Mouse (Mus musculus) stomach, embryonic 15.5 days (tissue): ENCODE data around the gene Zfand3. TPM values are rescaled to one million over a fixed set of nuclear protein-coding genes. Genes with fewer than 3 reads are reported as not detected.

Experiments
- ATAC-seq: fragments of 200-750 bp; cut with Nextera tagmentation; 2 replicates; pipeline ENCODE4 v1.8.0; 2017; ENCODE audit warnings: low read depth, moderate number of reproducible peaks, moderate TSS enrichment; ENCODE audit not compliant: insufficient read depth, low FRiP score
- H3K27ac ChIP-seq: fragments of 300-500 bp; sonication (generic); 2 replicates; pipeline ENCODE4 v1.5.1; 2015; ENCODE audit warnings: mild to moderate bottlenecking, inconsistent platforms
- H3K27me3 ChIP-seq: fragments of 300-500 bp; sonication (generic); replicated peaks from 2 replicates; pipeline ENCODE4 v1.6.1; 2015; ENCODE audit warnings: inconsistent platforms
- H3K36me3 ChIP-seq: fragments of 300-500 bp; sonication (generic); 2 replicates; pipeline ENCODE4 v1.6.1; 2015; ENCODE audit warnings: inconsistent platforms
- H3K4me1 ChIP-seq: fragments of 300-500 bp; sonication (generic); 2 replicates; pipeline ENCODE4 v1.6.1; 2015; ENCODE audit warnings: inconsistent platforms
- H3K4me2 ChIP-seq: fragments of 300-500 bp; sonication (generic); 2 replicates; pipeline ENCODE4 v1.6.1; 2015; ENCODE audit warnings: mild to moderate bottlenecking, inconsistent platforms
- H3K4me3 ChIP-seq: fragments of 300-500 bp; sonication (generic); replicated peaks from 2 replicates; pipeline ENCODE4 v1.5.1; 2015; ENCODE audit warnings: inconsistent platforms
- H3K9ac ChIP-seq: fragments of 300-500 bp; sonication (generic); 2 replicates; pipeline ENCODE4 v1.6.1; 2015; ENCODE audit warnings: inconsistent platforms
- H3K9me3 ChIP-seq: fragments of 300-500 bp; sonication (generic); 2 replicates; pipeline ENCODE4 v1.6.1; 2016; ENCODE audit warnings: inconsistent platforms
- WGBS: fragments of 180-500 bp; shearing (Covaris S2); methylation state at CpG from one replicate; pipeline ENCODE4 v1.1.7; 2015; 5-methylcytosine and 5-hydroxymethylcytosine counted together
- polyA plus RNA-seq: library from polyadenylated mRNA; unstranded; fragments of >200 nt; fragmentation: Nextera tagmentation; extraction: Ambion mirVana; gene quantifications from 2 replicates; pipeline ENCODE4 v1.2.1, GENCODE M21; 2015

The Zfand3 gene
- polyA plus RNA-seq, 1 experiment from 2014 or later: 49.4 TPM

DNA sequence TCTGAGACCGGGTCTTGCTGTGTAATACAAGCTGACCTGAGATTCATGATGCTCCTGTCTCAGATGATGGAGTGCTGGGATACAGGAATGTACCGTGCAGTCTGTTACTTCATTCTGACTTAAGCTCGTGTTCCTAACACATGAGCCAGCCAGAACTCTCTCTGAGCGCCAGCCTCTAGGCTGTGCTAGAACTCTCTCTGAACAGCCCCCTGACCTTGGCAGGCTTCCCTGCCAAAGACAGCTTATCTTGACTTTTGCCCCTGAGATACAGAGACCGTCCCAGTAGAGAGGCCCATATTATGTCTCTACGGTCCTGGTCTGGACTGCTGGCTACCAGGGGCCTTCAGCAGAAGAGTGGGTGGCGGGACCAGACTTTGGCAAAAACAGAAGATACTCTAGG is 239.0 kb downstream of the Zfand3 start:
- no peak overlapping the region for H3K4me2 ChIP-seq
- ATAC-seq: no peak
- no peaks in the 10 kb centered on the region for H3K9me3 ChIP-seq
- peaks cover 14% of the 10 kb centered on the region for H3K4me1 ChIP-seq
- 62% methylated on average over 7 of the region's 7 CpGs for WGBS
- no peak overlapping the region for H3K27ac ChIP-seq
- no peak overlapping the region for H3K4me3 ChIP-seq
- no peaks in the 10 kb centered on the region for H3K27me3 ChIP-seq
- H3K36me3 ChIP-seq: no peaks in the 10 kb centered on the region
- no peak overlapping the region for H3K9ac ChIP-seq

- 53% methylated on average over 14 of the region's 14 CpGs for WGBS
Measured at GRCm38 (mm10) chr17:30244651-30245307, 240.2 kb downstream of the Zfand3 start.

GRCm38 (mm10) chr17:30245308-30245706 is 240.8 kb downstream of the Zfand3 start:
- H3K9ac ChIP-seq: no peak overlapping the region
- ATAC-seq: peak; percentile 68
- WGBS: 55% methylated on average over 10 of the region's 10 CpGs
- H3K4me2 ChIP-seq: no peak overlapping the region
- no peak overlapping the region for H3K4me3 ChIP-seq
- no peak overlapping the region for H3K27ac ChIP-seq
- H3K4me1 ChIP-seq: peaks cover 14% of the 10 kb centered on the region
- H3K9me3 ChIP-seq: no peaks in the 10 kb centered on the region
- H3K27me3 ChIP-seq: no peaks in the 10 kb centered on the region
- H3K36me3 ChIP-seq: no peaks in the 10 kb centered on the region

More at GRCm38 (mm10) chr17:30244651-30245307, 240.2 kb downstream of the Zfand3 start:
- ATAC-seq: peak; percentile 53
- H3K4me3 ChIP-seq: no peak overlapping the region
- H3K27me3 ChIP-seq: no peaks in the 10 kb centered on the region
- H3K4me1 ChIP-seq: peaks cover 14% of the 10 kb centered on the region
- H3K9ac ChIP-seq: no peak overlapping the region
- no peak overlapping the region for H3K4me2 ChIP-seq
- H3K36me3 ChIP-seq: no peaks in the 10 kb centered on the region
- H3K27ac ChIP-seq: 0 out of 2 replicates have a peak overlapping the region, but pooled peaks have one; percentile 4
- no peaks in the 10 kb centered on the region for H3K9me3 ChIP-seq

DNA sequence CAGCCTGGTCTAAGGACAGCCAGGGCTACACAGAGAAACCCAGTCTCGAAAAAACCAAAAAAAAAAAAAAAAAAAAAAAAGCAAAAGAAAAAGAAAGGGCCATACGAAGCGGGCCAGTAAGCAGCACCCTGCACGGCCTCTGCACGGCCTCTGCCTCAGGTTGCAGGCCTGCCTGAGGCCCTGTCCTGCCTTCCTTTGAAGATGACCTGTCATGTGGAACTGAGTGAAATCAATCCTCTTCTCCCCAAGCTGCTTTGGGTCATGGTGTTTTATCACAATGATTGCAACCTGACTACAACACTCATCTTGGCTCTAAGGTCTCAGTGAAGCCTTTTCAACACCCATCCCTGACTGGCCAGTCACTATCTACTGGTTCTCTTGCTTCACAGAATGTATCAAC is 248.5 kb downstream of the Zfand3 start:
- WGBS: 77% methylated on average over 5 of the region's 5 CpGs
- Histone ChIP-seq H3K9me3 (no peaks in the 10 kb centered on the region), H3K4me1 (no peaks in the 10 kb centered on the region), H3K9ac (no peak overlapping the region), H3K4me2 (no peak overlapping the region), H3K4me3 (no peak overlapping the region), H3K36me3 (no peaks in the 10 kb centered on the region), H3K27ac (no peak overlapping the region), H3K27me3 (no peaks in the 10 kb centered on the region)
- ATAC-seq: no peak

DNA sequence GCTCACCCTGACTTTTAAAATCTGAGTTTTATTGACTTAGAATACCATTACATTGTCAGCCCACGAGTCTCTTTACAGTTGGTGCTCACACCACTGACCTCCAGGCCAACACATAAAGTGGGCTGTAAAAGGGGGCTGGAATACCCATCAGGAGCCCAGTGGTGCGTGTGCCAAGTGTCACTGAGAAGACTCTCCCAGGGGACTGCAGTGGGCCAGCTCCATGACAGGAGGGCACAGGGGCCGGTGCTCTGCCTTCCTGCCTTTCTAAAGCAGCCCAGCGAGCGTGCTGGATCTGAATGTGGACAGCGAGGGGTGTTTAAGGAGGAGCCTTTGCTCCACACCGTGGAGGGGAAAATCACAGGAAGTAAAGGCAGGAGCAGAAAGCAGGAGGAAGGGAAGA is 249.4 kb downstream of the Zfand3 start:
- Histone ChIP-seq H3K4me1 (no peaks in the 10 kb centered on the region), H3K27ac (no peak overlapping the region), H3K9me3 (no peaks in the 10 kb centered on the region), H3K36me3 (no peaks in the 10 kb centered on the region), H3K4me3 (no peak overlapping the region), H3K27me3 (no peaks in the 10 kb centered on the region), H3K4me2 (no peak overlapping the region), H3K9ac (no peak overlapping the region)
- ATAC-seq: no peak
- 68% methylated on average over 7 of the region's 7 CpGs for WGBS

DNA sequence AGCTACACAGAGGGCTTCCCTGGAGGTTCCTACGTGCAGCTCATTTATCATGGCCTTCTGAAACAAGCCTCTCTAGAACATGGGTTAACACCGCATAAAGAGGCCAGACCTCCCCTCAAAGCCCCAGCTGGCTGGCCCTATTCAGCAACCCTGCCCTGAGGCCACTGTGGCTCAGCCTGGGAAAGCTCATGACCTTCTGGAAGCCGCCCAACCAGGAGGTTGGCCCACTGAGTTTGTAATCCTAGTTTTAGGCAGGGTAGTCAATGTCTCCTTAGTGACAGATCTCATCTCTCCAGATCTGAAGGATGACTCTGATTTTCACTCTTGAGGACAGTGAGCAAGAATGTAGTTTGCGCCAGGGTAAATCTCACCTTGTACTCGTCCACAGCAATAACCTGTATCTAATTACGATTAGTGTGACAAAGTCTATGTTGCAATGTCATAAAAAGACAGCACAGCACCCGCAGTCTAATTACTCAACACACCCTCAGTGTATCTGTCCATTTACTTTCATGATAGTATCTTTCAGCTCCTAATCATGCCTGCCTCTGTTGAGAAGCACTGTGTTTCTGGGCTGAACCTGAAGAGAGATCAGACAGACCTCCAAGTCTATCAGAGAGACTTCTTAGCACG is 251.5 kb downstream of the Zfand3 start:
- H3K9ac ChIP-seq: no peak overlapping the region
- no peak for ATAC-seq
- no peak overlapping the region for H3K4me2 ChIP-seq
- H3K4me1 ChIP-seq: peaks cover 14% of the 10 kb centered on the region
- H3K9me3 ChIP-seq: no peaks in the 10 kb centered on the region
- WGBS: 76% methylated on average over 8 of the region's 8 CpGs
- no peaks in the 10 kb centered on the region for H3K27me3 ChIP-seq
- H3K27ac ChIP-seq: no peak overlapping the region
- H3K4me3 ChIP-seq: no peak overlapping the region
- no peaks in the 10 kb centered on the region for H3K36me3 ChIP-seq

- H3K27me3 ChIP-seq: no peaks in the 10 kb centered on the region
- no peak overlapping the region for H3K9ac ChIP-seq
- no peak for ATAC-seq
- H3K4me3 ChIP-seq: no peak overlapping the region
- H3K27ac ChIP-seq: no peak overlapping the region
- no peaks in the 10 kb centered on the region for H3K9me3 ChIP-seq
- 63% methylated on average over 4 of the region's 4 CpGs for WGBS
- no peak overlapping the region for H3K4me2 ChIP-seq
- peaks cover 22% of the 10 kb centered on the region for H3K4me1 ChIP-seq
- H3K36me3 ChIP-seq: no peaks in the 10 kb centered on the region
Measured at GRCm38 (mm10) chr17:30258480-30258879, 253.9 kb downstream of the Zfand3 start.

GRCm38 (mm10) chr17:30259938-30260337 is 255.4 kb downstream of the Zfand3 start:
- Histone ChIP-seq H3K27me3 (no peaks in the 10 kb centered on the region), H3K9ac (no peak overlapping the region), H3K27ac (no peak overlapping the region), H3K4me3 (no peak overlapping the region), H3K4me1 (peaks cover 22% of the 10 kb centered on the region), H3K36me3 (no peaks in the 10 kb centered on the region), H3K4me2 (no peak overlapping the region), H3K9me3 (no peaks in the 10 kb centered on the region)
- ATAC-seq: no peak
- 69% methylated on average over 6 of the region's 6 CpGs for WGBS

Other genes with a start within 250 kb of the Zfand3 start
- 3.6 and 3.9 TPM in 2 replicates for gene Mdga1, start 34.6 kb upstream of the Zfand3 start, polyA plus RNA-seq